Mouse (Mus musculus): ENCODE results near the gene Tmem214. TPM values are rescaled to one million over a fixed set of nuclear protein-coding genes. Genes with fewer than 3 reads are reported as not detected.

Gene Tmem214
- polyA plus RNA-seq, 1 experiment, result 122 TPM

DNA sequence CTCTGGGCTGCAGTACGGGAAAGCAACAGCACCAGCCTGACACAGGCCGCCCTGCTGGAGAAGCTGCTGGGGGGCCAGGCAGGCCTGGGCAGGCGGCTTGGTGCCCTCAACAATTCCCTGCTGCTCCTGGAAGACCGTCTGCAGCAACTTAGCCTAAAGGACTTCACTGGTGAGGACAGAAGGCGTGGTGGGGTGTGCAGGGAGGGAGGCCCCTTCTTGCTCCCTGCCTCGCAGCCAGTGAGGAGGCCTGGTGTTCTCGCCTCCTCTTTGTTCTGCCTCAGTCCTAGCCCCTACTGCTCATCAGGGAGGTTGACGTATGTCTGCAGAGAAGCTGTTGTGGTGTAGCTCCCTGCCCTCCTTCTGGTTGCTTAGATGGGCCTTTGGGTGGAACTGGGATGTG is 50.9 kb downstream of the Tmem214 start:
- no peak for TF ChIP-seq POLR2A (IDR thresholded peaks at IDR 0.05; ENCODE audit: low read depth, low read length)
- TF ChIP-seq CTCF (IDR thresholded peaks at IDR 0.05; ENCODE audit: borderline replicate concordance, insufficient read depth, low read length), result no peak
- no peak overlapping the region for H3K4me3 ChIP-seq (ENCODE audit: insufficient read depth, low read length)
- H3K4me1 ChIP-seq (ENCODE audit: control insufficient read depth, insufficient read depth, low read length), result peaks cover 3% of the 10 kb centered on the region; the same call in 1 of the 2 replicates
- H3K27ac ChIP-seq (ENCODE audit: insufficient read depth, low read length), result no peak overlapping the region

DNA sequence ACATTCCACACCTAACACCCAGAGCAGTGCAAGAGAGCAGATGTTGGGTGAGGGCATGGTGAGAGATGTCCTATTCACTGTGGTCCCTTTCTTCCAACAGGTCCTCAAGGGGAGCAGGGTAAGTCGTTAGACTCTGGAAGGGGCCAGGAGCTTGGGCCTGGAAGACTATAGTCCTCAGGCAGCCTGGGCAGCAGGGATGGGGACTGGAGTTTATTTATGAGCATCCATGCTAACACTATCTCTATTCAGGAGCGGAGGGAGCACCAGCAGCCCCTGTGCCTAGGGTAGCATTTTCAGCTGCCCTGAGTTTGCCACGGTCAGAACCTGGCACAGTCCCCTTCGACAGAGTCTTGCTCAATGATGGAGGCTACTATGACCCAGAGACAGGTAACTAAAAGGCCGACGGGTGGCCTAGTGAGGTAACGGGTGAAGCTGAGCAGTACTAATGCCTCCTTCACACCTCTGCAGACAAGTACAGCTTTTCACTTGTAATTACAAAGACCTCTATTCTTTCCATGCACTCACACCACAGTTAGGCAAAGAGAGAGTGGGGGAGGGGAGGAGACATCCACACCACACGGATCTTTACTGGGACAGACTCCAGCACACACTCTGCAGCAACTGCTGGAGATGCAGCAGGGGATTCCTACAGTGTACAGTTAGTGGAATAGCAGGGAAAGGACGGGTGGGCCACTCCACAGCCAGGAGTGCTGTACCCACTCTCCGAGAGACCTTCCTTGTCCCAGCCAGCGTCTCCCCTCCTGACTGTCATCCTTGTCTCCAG is 52.2 kb downstream of the Tmem214 start:
- peaks cover 3% of the 10 kb centered on the region; the same call in 1 of the 2 replicates for H3K4me1 ChIP-seq (ENCODE audit: control insufficient read depth, insufficient read depth, low read length)
- no peak overlapping the region for H3K4me3 ChIP-seq (ENCODE audit: insufficient read depth, low read length)
- TF ChIP-seq CTCF (IDR thresholded peaks at IDR 0.05; ENCODE audit: borderline replicate concordance, insufficient read depth, low read length) (no peak), POLR2A (IDR thresholded peaks at IDR 0.05; ENCODE audit: low read depth, low read length) (no peak)
- no peak overlapping the region for H3K27ac ChIP-seq (ENCODE audit: insufficient read depth, low read length)

DNA sequence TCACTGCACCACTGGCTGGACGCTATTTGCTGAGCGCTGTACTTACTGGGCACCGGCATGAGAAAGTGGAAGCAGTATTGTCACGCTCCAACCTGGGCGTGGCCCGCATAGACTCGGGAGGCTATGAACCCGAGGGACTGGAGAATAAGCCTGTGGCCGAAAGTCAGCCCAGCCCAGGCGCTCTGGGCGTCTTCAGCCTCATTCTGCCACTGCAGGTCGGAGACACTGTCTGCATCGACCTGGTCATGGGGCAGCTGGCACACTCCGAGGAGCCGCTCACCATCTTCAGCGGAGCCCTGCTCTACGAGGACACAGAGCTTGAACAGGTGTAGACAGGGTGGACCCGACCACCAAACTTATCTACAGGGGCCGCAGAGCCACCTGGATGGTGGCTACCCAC is 52.8 kb downstream of the Tmem214 start:
- no peak for TF ChIP-seq POLR2A (IDR thresholded peaks at IDR 0.05; ENCODE audit: low read depth, low read length)
- no peak for TF ChIP-seq CTCF (IDR thresholded peaks at IDR 0.05; ENCODE audit: borderline replicate concordance, insufficient read depth, low read length)
- Histone ChIP-seq H3K4me1 (ENCODE audit: control insufficient read depth, insufficient read depth, low read length) (peaks cover 3% of the 10 kb centered on the region; the same call in 1 of the 2 replicates), H3K4me3 (ENCODE audit: insufficient read depth, low read length) (no peak overlapping the region), H3K27ac (ENCODE audit: insufficient read depth, low read length) (no peak overlapping the region)

DNA sequence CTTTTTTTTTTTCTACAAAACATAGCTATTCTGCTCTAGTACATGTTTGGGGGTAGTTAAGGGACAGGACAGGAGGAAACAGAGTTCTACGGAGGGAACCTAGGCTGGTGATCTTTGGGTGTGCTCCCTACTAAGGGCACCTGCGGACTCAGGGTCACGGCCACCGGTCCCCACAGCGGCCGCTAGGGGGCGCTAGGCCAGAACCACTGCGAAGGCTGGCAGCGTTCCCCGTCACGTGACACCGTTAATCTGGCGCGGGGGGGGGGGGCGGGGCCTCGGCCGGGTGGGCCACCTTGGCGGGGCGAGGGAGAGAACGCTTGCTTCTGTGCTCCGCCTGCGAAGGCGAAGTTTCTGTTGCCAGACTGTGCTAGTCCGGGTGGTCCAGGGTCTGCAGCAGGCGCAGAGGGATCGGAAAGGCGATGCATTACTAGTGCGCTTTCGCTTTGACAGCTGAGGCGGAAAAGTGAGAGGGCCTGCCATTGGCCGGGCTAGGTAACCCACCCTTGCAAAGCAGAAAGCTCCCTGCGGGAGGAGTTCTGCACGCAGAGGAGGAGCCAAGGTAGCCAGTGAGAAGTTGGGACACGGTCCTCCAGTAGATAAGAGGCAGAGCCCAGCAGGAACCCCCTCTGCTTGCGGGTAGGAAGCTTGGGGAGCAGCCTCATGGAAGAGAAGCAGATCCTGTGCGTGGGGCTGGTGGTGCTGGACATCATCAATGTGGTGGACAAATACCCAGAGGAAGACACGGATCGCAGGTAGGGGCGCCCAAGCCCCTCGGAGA is 53.6 kb downstream of the Tmem214 start, which contains the start of gene Khk:
Gene Khk (plus strand): TSS at position 176 of the 778 bp plus-strand sequence.
- peak; percentile 64 for TF ChIP-seq POLR2A (IDR thresholded peaks at IDR 0.05; ENCODE audit: low read depth, low read length)
- peak; percentile 83 for TF ChIP-seq CTCF (IDR thresholded peaks at IDR 0.05; ENCODE audit: borderline replicate concordance, insufficient read depth, low read length)
- peaks cover 3% of the 10 kb centered on the region; the same call in 1 of the 2 replicates for H3K4me1 ChIP-seq (ENCODE audit: control insufficient read depth, insufficient read depth, low read length)
- H3K27ac ChIP-seq (ENCODE audit: insufficient read depth, low read length), result no peak within 1 kb of the TSS

DNA sequence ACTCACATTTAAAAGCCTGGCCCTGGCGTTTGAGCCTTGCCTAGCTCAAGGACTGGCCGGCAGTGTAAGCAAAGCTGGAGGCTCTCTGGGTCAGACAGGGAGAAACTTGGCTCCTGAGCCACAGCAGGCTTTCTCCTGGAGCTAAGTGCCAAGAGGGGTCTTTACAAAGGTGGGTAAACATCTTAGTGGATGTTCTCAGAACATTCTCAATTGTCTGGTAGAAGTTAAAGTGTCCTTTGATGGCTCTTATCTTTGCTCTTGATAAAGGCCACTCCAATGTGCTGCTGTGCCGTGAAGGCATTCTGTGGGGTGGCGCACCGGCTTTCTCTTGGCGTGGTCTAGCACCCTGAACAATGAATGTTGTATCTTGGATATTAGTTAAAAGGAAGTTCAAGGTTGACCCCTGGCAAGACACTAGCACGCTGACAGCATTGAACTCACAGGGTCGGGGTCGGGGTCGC is 54.8 kb downstream of the Tmem214 start:
- peaks cover 3% of the 10 kb centered on the region; the same call in 1 of the 2 replicates for H3K4me1 ChIP-seq (ENCODE audit: control insufficient read depth, insufficient read depth, low read length)
- H3K4me3 ChIP-seq (ENCODE audit: insufficient read depth, low read length), result no peak overlapping the region
- TF ChIP-seq POLR2A (IDR thresholded peaks at IDR 0.05; ENCODE audit: low read depth, low read length) (no peak), CTCF (IDR thresholded peaks at IDR 0.05; ENCODE audit: borderline replicate concordance, insufficient read depth, low read length) (no peak)
- H3K27ac ChIP-seq (ENCODE audit: insufficient read depth, low read length), result no peak overlapping the region

More for the DNA sequence above, 53.6 kb downstream of the Tmem214 start, which contains the start of gene Khk:
- peak within 1 kb of the TSS; percentile 49 for H3K4me3 ChIP-seq (ENCODE audit: insufficient read depth, low read length)

DNA sequence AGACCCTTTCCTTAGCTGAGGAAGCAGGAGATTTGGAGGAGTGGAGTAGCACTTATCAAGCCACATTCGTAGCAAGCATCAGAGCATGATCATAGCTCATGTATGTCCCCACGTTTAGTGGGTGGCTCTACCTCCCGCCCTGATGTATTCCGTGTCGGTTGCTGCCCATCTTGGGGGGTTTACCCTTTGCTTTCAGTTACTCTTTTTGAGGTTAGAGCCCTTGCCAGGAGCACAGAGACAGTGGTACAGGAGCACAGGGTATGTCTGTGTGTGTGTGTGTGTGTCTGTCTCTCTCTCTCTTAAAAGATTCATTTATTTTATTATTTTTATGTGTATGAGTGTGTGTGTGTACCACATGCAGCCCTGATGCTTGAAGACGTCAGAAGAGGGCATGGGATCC is 55.3 kb downstream of the Tmem214 start:
- Histone ChIP-seq H3K4me1 (ENCODE audit: control insufficient read depth, insufficient read depth, low read length) (peaks cover 3% of the 10 kb centered on the region; the same call in 1 of the 2 replicates), H3K27ac (ENCODE audit: insufficient read depth, low read length) (no peak overlapping the region), H3K4me3 (ENCODE audit: insufficient read depth, low read length) (no peak overlapping the region)
- TF ChIP-seq POLR2A (IDR thresholded peaks at IDR 0.05; ENCODE audit: low read depth, low read length) (no peak), CTCF (IDR thresholded peaks at IDR 0.05; ENCODE audit: borderline replicate concordance, insufficient read depth, low read length) (no peak)

DNA sequence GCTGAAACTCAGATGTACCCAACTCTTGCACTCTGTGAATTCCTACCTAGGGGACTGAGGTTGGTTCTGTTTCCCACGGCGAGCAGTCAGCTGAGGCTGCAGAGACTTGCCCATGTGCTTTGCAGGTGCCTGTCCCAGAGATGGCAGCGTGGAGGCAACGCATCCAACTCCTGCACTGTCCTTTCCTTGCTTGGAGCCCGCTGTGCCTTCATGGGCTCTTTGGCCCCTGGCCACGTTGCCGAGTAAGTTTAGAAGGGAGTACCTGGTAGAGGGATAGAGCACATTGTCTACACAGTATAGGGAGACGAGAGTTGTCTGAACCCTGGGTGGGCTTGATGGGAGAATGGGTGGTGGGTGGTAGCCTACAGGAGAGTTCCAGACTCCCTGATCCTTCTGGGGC is 56.8 kb downstream of the Tmem214 start:
- no peak for TF ChIP-seq CTCF (IDR thresholded peaks at IDR 0.05; ENCODE audit: borderline replicate concordance, insufficient read depth, low read length)
- no peak for TF ChIP-seq POLR2A (IDR thresholded peaks at IDR 0.05; ENCODE audit: low read depth, low read length)
- no peak overlapping the region for H3K27ac ChIP-seq (ENCODE audit: insufficient read depth, low read length)
- no peak overlapping the region for H3K4me3 ChIP-seq (ENCODE audit: insufficient read depth, low read length)
- H3K4me1 ChIP-seq (ENCODE audit: control insufficient read depth, insufficient read depth, low read length), result peaks cover 3% of the 10 kb centered on the region; the same call in 1 of the 2 replicates

DNA sequence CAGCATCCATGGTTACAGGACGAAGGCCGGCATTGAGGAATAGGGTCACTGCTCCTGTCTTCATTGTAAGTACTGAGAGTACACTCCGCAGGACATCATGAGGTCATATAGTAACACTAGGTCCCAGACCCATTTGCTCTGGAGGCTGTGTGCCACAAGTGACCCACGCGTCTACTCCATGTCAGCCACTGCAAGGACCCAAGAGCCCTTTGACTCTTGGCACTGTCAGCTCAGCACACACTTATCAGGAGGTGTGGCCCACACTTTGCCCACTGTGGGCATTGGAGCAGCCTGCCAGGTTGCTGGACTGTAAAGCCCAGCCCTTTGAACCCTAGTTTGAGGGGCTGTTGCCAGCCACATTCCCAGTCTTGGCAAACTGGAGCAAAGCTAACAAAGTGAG is 57.4 kb downstream of the Tmem214 start:
- H3K27ac ChIP-seq (ENCODE audit: insufficient read depth, low read length), result no peak overlapping the region
- peaks cover 3% of the 10 kb centered on the region; the same call in 1 of the 2 replicates for H3K4me1 ChIP-seq (ENCODE audit: control insufficient read depth, insufficient read depth, low read length)
- TF ChIP-seq POLR2A (IDR thresholded peaks at IDR 0.05; ENCODE audit: low read depth, low read length), result no peak
- no peak for TF ChIP-seq CTCF (IDR thresholded peaks at IDR 0.05; ENCODE audit: borderline replicate concordance, insufficient read depth, low read length)
- no peak overlapping the region for H3K4me3 ChIP-seq (ENCODE audit: insufficient read depth, low read length)

DNA sequence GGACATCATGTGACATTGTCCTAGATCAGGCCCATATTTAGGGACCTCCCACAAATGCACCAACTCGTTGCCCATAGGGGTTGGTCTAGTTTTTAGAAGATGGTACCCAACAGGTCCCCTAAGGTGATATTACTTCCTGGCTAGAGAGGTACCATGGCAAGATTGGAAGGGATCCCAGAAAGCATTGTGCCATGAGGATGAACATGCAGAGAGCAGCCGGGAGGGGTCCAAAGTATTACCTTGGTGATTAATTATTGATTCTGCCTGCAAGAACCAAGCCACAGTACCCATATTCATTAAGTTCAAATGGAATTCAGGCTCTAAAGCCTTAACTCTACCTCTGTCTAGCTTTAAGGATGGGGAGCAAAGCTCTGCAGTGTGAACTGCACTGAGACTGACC is 58.3 kb downstream of the Tmem214 start:
- H3K4me3 ChIP-seq (ENCODE audit: insufficient read depth, low read length), result no peak overlapping the region
- peaks cover 4% of the 10 kb centered on the region; the same call in 1 of the 2 replicates for H3K4me1 ChIP-seq (ENCODE audit: control insufficient read depth, insufficient read depth, low read length)
- H3K27ac ChIP-seq (ENCODE audit: insufficient read depth, low read length), result no peak overlapping the region
- no peak for TF ChIP-seq CTCF (IDR thresholded peaks at IDR 0.05; ENCODE audit: borderline replicate concordance, insufficient read depth, low read length)
- TF ChIP-seq POLR2A (IDR thresholded peaks at IDR 0.05; ENCODE audit: low read depth, low read length), result no peak

All from embryonic fibroblast, embryonic 13.5 days (primary cell).